Mouse (Mus musculus) bone marrow macrophage, adult 2 months (primary cell): Measurements from ENCODE around the gene Doc2b. TPM values are rescaled to one million over a fixed set of nuclear protein-coding genes. Genes with fewer than 3 reads are reported as not detected.
A peak's percentile ranks its signal among the peaks of the same experiment; 100 is the strongest.
"Not testable (repeated sequence)": the region's sequence is repeated elsewhere in the genome, so short reads cannot be mapped to it uniquely, and the experiment has no call there.

Source experiments
- H3K27ac ChIP-seq: 2 replicates; pipeline ENCODE4 v1.5.1; 2012; ENCODE audit warnings: low read depth, low read length; ENCODE audit not compliant: insufficient read depth
- H3K4me1 ChIP-seq: 2 replicates; pipeline ENCODE4 v1.6.1; 2012; ENCODE audit warnings: low read length; ENCODE audit not compliant: control insufficient read depth, insufficient read depth
- H3K4me3 ChIP-seq: 2 replicates; pipeline ENCODE4 v1.5.1; 2012; ENCODE audit warnings: mild to moderate bottlenecking, low read length, moderate library complexity; ENCODE audit not compliant: insufficient read depth
- CTCF ChIP-seq: IDR thresholded peaks from 2 replicates; pipeline ENCODE4 v1.5.1; 2012; ENCODE audit warnings: low read depth, mild to moderate bottlenecking, low read length, moderate library complexity
- POLR2A ChIP-seq: IDR thresholded peaks from 2 replicates; pipeline ENCODE4 v1.6.1; 2012; ENCODE audit warnings: mild to moderate bottlenecking, low read depth, low read length, borderline replicate concordance
- polyA plus RNA-seq: library from polyadenylated mRNA; stranded (reverse); fragments of >200 nt; gene quantifications from 2 replicates; pipeline ENCODE4 v1.2.4, GENCODE M21; 2012; ENCODE audit not compliant: missing spikeins, insufficient read depth, insufficient read length

The Doc2b gene
- polyA plus RNA-seq, 1 experiment = not detected

- H3K4me3 ChIP-seq = no peak overlapping the region
- TF ChIP-seq POLR2A (no peak), CTCF (no peak)
- no peak overlapping the region for H3K27ac ChIP-seq
- peaks cover 19% of the 10 kb centered on the region for H3K4me1 ChIP-seq
These were observed 57.4 kb downstream of the Doc2b start for GRCm38 (mm10) chr11:75738477-75738821.

- Histone ChIP-seq H3K4me1 (peaks cover 19% of the 10 kb centered on the region), H3K27ac (no peak overlapping the region)
These were observed 57.9 kb downstream of the Doc2b start for GRCm38 (mm10) chr11:75737806-75738476.

GRCm38 (mm10) chr11:75736978-75737377 lies 58.9 kb downstream of the Doc2b start:
- H3K4me3 ChIP-seq = no peak overlapping the region
- TF ChIP-seq POLR2A = no peak
- H3K27ac ChIP-seq = no peak overlapping the region
- peaks cover 22% of the 10 kb centered on the region for H3K4me1 ChIP-seq

More at GRCm38 (mm10) chr11:75737806-75738476, 57.9 kb downstream of the Doc2b start:
- TF ChIP-seq POLR2A (no peak), CTCF (no peak)
- H3K4me3 ChIP-seq = no peak overlapping the region

GRCm38 (mm10) chr11:75735462-75736252 lies 60.2 kb downstream of the Doc2b start:
- no peak overlapping the region for H3K4me3 ChIP-seq
- H3K27ac ChIP-seq = no peak overlapping the region
- H3K4me1 ChIP-seq = peaks cover 25% of the 10 kb centered on the region
- TF ChIP-seq POLR2A = no peak
- TF ChIP-seq CTCF = no peak

DNA sequence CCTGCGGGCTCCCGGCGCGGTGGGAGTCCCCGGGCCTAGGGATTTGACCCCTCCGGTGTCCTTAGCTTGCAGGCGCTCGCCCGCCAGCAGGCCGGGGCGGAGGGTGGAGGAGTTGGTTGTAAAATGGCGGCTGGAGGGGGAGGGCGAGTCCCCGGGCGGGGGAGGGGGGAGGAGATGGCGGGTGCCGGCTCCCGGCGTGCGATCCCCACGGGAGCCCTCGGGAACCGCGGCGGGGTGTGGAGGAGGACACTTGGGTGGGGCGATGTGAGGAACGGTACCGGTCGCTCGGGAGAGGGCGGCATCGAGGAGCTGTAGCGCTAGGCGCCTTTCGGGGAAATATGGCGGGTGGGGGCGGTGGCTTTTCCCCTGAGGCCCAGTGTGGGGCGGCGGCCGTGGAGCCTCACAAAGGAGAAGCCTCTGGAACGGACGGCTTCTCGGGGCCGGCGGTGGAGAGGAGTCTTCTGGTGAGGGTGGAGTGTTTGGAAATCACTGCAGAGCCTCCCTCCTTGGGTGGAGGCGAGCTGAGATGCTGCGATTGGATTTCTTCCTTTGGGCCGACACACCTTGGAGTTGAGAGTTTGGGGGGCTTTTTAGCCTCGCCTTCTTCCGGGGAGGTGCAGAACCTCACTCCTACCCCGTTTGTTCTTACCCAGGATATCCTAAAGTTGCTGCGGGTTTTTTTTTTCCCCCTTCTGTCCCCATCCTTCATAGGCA lies 62.5 kb downstream of the Doc2b start:
- Histone ChIP-seq H3K4me1 (peaks cover 21% of the 10 kb centered on the region), H3K4me3 (peak overlapping the region; percentile 69)

DNA sequence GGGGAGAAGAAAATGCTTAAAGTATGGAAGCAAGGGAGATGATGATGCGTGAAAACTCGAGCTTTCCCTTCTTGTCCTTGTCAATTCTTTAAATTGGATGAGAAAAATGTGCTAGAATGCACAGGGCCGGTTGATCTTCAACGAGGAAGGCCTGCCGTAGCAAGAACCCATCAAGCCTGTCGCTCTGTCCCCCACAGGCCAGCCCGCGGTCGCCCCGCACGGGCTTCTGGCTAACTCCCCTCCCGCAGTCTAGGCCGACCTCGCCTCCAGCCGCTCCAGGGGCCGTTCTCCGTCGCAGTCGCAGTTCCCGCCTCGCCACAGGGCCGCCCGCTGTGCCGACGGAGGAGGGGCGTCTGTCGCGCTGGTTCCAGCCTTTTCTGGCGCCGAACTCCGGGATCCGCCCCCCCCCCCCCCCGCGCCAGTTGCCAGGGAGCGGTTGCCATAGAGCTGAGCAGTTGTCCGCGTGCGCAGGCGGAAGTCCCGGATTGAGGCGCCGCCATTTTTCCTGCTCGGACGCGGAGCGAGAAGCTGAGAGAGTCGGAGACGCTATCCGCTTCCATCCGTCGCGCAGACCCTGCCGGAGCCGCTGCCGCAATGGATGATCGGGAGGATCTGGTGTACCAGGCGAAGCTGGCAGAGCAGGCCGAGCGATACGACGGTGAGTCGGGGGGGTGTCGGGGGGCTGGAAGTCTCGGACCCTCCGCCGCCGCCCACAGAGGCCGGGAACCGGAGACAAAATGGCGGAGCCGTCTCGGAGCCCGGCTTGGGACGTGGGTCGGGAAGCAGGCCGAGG lies 63.2 kb downstream of the Doc2b start, which contains the start of gene Ywhae:
Gene Ywhae (plus strand): TSS at position 436 of the 793 bp plus-strand sequence.
- TF ChIP-seq CTCF = no peak
- TF ChIP-seq POLR2A = no peak
- Histone ChIP-seq H3K4me1 (peaks cover 13% of the 10 kb centered on the region), H3K27ac (peak within 1 kb of the TSS; percentile 96), H3K4me3 (peak within 1 kb of the TSS; percentile 69)

More for the DNA sequence above, 62.5 kb downstream of the Doc2b start:
- H3K27ac ChIP-seq = peak overlapping the region; percentile 96
- TF ChIP-seq POLR2A (no peak), CTCF (no peak)

- not testable (repeated sequence) for H3K27ac ChIP-seq, H3K4me3 ChIP-seq, H3K4me1 ChIP-seq
These were observed 68.2 kb downstream of the Doc2b start for GRCm38 (mm10) chr11:75727659-75728058.

GRCm38 (mm10) chr11:75727168-75727567 lies 68.7 kb downstream of the Doc2b start:
- Histone ChIP-seq H3K4me3 (no peak overlapping the region), H3K27ac (no peak overlapping the region), H3K4me1 (peaks cover 6% of the 10 kb centered on the region)
- TF ChIP-seq CTCF (no peak), POLR2A (no peak)

DNA sequence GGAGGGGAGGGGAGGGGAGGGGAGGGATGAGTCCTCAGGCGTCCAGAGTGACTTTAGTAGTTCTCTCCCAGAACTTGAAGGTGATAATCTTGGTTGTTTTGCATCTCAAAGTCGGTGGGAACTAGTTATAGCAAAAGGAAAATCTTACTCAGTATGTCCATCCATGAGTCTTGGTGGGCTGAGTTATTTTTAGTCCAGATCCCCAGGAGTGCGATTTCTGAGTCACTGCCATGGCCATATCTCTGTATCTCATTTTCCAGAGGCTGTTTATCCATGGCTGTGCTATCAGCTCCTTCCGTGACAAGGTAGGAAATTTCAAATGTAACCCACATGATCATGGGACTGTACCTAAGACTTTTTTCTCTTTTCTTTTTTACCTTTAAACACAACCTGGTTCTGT lies 73.5 kb downstream of the Doc2b start:
- no peak overlapping the region for H3K27ac ChIP-seq
- no peak for TF ChIP-seq POLR2A

More for the DNA sequence above, 73.5 kb downstream of the Doc2b start:
- H3K4me3 ChIP-seq = no peak overlapping the region
- 0 out of 2 replicates have a peak, but pooled peaks cover 1% of the 10 kb centered on the region for H3K4me1 ChIP-seq

Other genes starting within 250 kb of the Doc2b start
- 512 TPM in 2 replicates for gene Pitpna, start 208.0 kb downstream of the Doc2b start, polyA plus RNA-seq
- gene Inpp5k, start 165.1 kb downstream of the Doc2b start, polyA plus RNA-seq = 85.4 and 101 TPM in 2 replicates
- gene Myo1c, start 145.5 kb downstream of the Doc2b start, polyA plus RNA-seq = 77.3 and 90.4 TPM in 2 replicates
- gene Crk, start 116.8 kb downstream of the Doc2b start, polyA plus RNA-seq = 67.0 and 70.3 TPM in 2 replicates
- gene Ywhae, start 63.2 kb downstream of the Doc2b start, polyA plus RNA-seq = 337 and 382 TPM in 2 replicates
- not detected in 2 replicates for gene Rph3al, start 142.4 kb upstream of the Doc2b start, polyA plus RNA-seq
- not detected in 2 replicates for gene 1700016K19Rik, start 203.9 kb upstream of the Doc2b start, polyA plus RNA-seq
- not detected in 2 replicates for gene Rflnb, start 231.7 kb upstream of the Doc2b start, polyA plus RNA-seq